Mouse (Mus musculus) forebrain, embryonic 12.5 days (tissue): Measurements from ENCODE around the gene Il10rb. TPM values are rescaled to one million over a fixed set of nuclear protein-coding genes. Genes with fewer than 3 reads are reported as not detected.

Experiments
- ATAC-seq: fragments of 200-750 bp; cut with Nextera tagmentation; 2 replicates; pipeline ENCODE4 v1.8.0; 2017; ENCODE audit warnings: moderate TSS enrichment; ENCODE audit not compliant: low FRiP score
- H3K27ac ChIP-seq: fragments of 300-500 bp; sonication (generic); 2 replicates; pipeline ENCODE4 v1.5.1; 2016; ENCODE audit warnings: mild to moderate bottlenecking
- H3K27me3 ChIP-seq: fragments of 300-500 bp; sonication (generic); 2 replicates; pipeline ENCODE4 v1.6.1; 2016; ENCODE audit warnings: mild to moderate bottlenecking
- H3K36me3 ChIP-seq: fragments of 300-500 bp; sonication (generic); replicated peaks from 2 replicates; pipeline ENCODE4 v1.6.1; 2016; ENCODE audit warnings: mild to moderate bottlenecking
- H3K4me1 ChIP-seq: fragments of 300-500 bp; sonication (generic); 2 replicates; pipeline ENCODE4 v1.6.1; 2016
- H3K4me2 ChIP-seq: fragments of 300-500 bp; sonication (generic); 2 replicates; pipeline ENCODE4 v1.6.1; 2016; ENCODE audit warnings: mild to moderate bottlenecking, moderate library complexity
- H3K4me3 ChIP-seq: fragments of 300-500 bp; sonication (generic); replicated peaks from 2 replicates; pipeline ENCODE4 v1.5.1; 2016; ENCODE audit warnings: mild to moderate bottlenecking
- H3K9ac ChIP-seq: fragments of 300-500 bp; sonication (generic); 2 replicates; pipeline ENCODE4 v1.6.1; 2016; ENCODE audit warnings: mild to moderate bottlenecking
- H3K9me3 ChIP-seq: fragments of 300-500 bp; sonication (generic); 2 replicates; pipeline ENCODE4 v1.6.1; 2016
- WGBS: fragments of 180-500 bp; shearing (Covaris S2); methylation state at CpG from one replicate; pipeline ENCODE4 v1.1.7; 2016; 5-methylcytosine and 5-hydroxymethylcytosine counted together
- polyA plus RNA-seq: library from polyadenylated mRNA; unstranded; fragments of >200 nt; fragmentation: Nextera tagmentation; extraction: Ambion mirVana; gene quantifications from 2 replicates; pipeline ENCODE4 v1.2.1, GENCODE M21; 2016

Il10rb gene
- polyA plus RNA-seq, 1 experiment from 2014 or later, result 6.3 TPM

DNA sequence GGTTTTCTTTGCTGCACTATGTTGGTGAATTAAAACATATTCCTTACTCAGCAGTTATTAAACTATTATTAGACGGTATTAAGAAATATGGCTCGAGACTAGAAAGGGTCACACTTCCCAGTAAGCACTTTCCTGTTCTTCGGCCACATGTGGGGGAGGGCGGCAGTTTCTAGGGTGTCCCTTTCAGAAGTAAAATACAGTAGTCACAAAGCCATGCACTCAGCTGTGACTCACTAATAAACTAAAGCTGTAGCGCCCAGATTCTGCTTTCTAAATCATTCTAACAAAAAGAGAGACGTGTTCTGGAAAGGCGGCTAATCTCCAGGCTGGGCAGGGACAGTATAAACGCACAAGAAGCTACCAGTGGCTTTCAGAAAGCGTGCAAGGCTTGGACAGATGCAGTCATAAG, 55.8 kb downstream of the Il10rb start:
- ATAC-seq, result no peak
- 66% methylated on average over 9 of the region's 9 CpGs for WGBS
- H3K4me2 ChIP-seq, result no peak overlapping the region

DNA sequence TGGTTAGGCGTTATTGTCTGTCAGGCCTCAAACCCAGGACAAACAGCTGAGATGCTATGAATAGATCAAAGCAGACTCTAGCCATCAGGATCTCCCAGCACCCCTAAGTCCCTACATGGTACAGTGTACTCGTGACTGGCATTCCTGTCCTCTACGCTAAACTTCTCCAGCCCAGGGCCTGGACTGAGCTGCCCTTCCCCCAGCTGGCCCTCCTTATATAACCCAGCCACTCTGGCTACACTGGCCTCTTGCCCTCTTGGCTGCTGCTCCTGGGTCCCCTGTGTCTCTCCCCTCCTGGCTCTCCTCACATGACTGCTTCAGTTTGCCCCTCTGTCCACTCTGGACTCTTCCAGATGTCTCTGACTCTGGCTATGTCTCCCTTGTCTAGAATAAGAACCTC, 56.7 kb downstream of the Il10rb start:
- 73% methylated on average over 3 of the region's 3 CpGs for WGBS
- ATAC-seq, result no peak
- H3K9me3 ChIP-seq, result no peaks in the 10 kb centered on the region
- no peak overlapping the region for H3K4me3 ChIP-seq
- peaks cover 28% of the 10 kb centered on the region for H3K4me1 ChIP-seq
- H3K9ac ChIP-seq, result no peak overlapping the region
- H3K27me3 ChIP-seq, result no peaks in the 10 kb centered on the region; the same call in 1 of the 2 replicates
- no peaks in the 10 kb centered on the region for H3K36me3 ChIP-seq
- no peak overlapping the region for H3K27ac ChIP-seq
- no peak overlapping the region for H3K4me2 ChIP-seq

More for the DNA sequence above, 55.8 kb downstream of the Il10rb start:
- Histone ChIP-seq H3K27ac (no peak overlapping the region), H3K27me3 (no peaks in the 10 kb centered on the region; the same call in 1 of the 2 replicates), H3K36me3 (no peaks in the 10 kb centered on the region), H3K4me3 (no peak overlapping the region), H3K9me3 (no peaks in the 10 kb centered on the region), H3K4me1 (peaks cover 26% of the 10 kb centered on the region), H3K9ac (no peak overlapping the region)

DNA sequence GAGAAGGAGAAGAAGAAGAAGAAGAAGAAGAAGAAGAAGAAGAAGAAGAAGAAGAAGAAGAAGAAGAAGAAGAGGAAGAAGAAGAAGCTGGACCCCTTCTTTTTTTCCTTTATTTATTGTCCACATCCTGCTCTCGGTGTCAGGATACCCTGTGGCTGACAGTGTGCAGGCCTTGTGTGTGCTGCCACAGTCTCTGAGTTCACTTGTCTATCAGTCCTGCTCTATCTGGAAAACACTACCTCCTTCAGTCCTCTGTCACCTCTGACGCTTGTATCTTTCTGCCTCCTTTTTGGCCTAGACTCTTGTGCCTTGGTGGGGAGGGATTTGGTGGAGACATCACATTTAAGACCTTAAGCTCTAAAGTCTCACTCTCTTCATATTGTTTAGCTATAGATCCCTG, 57.4 kb downstream of the Il10rb start:
- no peak overlapping the region for H3K4me3 ChIP-seq
- peaks cover 28% of the 10 kb centered on the region for H3K4me1 ChIP-seq
- H3K36me3 ChIP-seq, result no peaks in the 10 kb centered on the region
- no peak overlapping the region for H3K4me2 ChIP-seq
- no peak overlapping the region for H3K27ac ChIP-seq
- no peak for ATAC-seq
- H3K9ac ChIP-seq, result no peak overlapping the region
- no peaks in the 10 kb centered on the region; the same call in 1 of the 2 replicates for H3K27me3 ChIP-seq
- 97% methylated on average over 2 of the region's 2 CpGs for WGBS
- H3K9me3 ChIP-seq, result no peaks in the 10 kb centered on the region

DNA sequence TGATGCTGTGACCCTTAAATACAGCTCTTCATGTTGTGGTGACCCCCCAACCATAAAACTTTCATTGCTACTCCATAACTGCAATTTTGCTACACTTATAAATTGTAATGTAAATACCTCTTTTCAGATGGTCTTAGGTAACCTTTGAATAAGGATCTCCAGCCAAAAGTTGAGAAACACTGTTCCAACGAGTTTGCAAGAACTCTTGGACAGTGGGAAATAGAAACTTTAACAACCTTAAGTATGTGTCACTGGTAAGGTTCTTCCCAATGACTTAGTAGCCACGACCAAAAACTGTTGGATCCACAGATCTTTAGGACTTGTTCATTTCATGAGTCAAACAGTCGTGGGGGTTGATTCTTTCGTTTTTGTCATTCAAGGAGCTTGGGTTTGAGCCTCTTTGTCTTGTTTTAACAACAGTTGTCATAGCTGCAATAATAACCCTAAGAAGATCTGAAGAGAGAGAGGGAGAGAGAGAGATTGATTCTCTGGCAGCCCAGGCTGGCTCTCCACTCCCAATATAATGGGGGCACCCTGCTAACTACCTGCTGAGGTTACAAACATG, 58.0 kb downstream of the Il10rb start:
- WGBS, result 88% methylated on average over 4 of the region's 4 CpGs
- no peak overlapping the region for H3K27ac ChIP-seq
- 0 out of 2 replicates have a peak overlapping the region, but pooled peaks have one; percentile 54 for H3K9ac ChIP-seq
- ATAC-seq, result no peak
- H3K4me3 ChIP-seq, result peak overlapping the region; percentile 54
- no peaks in the 10 kb centered on the region; the same call in 1 of the 2 replicates for H3K27me3 ChIP-seq
- peak overlapping the region; percentile 78 for H3K4me2 ChIP-seq
- no peaks in the 10 kb centered on the region for H3K36me3 ChIP-seq
- no peaks in the 10 kb centered on the region for H3K9me3 ChIP-seq
- H3K4me1 ChIP-seq, result peaks cover 27% of the 10 kb centered on the region

DNA sequence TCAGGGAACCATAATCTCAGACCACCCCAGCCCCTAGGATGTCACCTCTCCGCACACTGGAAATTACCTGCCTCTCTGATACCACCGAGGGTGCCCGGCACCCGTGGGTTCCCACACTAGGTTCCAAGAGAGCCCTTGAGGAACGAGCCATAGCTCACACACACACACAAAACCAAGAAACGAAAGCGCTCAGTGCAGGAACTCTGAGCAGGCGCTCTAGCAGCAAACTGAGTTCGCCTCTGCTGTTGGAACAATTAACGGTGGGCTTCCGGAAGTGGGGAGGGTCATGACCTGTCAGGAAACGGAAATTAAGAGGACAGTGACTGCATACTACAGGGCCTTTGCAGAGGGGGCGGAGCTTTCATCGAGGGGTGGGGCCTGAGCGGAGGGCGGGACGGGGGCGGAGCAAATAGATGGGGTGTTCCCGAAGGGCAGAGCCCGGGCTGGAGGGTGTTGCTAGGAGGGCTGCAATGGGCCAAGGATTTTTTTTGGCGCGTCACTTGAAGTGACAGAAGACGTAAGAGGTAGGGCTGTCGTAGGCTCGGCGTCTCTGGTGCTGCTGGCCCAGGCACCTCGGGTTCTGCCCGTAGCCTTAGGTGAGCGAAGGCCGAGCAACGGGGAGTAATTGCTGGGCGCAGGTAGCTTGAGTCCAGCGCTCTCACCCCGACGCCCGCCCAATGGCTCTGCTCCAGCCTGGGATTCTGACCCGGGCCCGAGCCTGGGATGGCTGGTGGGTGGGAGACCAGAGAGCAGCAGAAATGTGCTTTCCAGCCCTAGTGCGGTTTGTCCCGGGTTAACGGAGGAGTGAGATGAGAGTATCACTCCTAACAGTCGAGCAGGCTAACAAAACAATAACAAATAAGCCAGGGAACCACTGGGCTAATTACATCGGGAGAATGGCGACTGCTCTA, 58.9 kb downstream of the Il10rb start:
- H3K4me3 ChIP-seq, result peak overlapping the region; percentile 54
- H3K27ac ChIP-seq, result peak overlapping the region; percentile 65
- WGBS, result 2% methylated on average over 43 of the region's 44 CpGs
- H3K9me3 ChIP-seq, result no peaks in the 10 kb centered on the region
- ATAC-seq, result peak; percentile 96
- H3K4me1 ChIP-seq, result peaks cover 22% of the 10 kb centered on the region
- no peaks in the 10 kb centered on the region; the same call in 1 of the 2 replicates for H3K27me3 ChIP-seq
- H3K9ac ChIP-seq, result peak overlapping the region; percentile 61
- H3K36me3 ChIP-seq, result no peaks in the 10 kb centered on the region; the same call in 1 of the 2 replicates
- peak overlapping the region; percentile 78 for H3K4me2 ChIP-seq

DNA sequence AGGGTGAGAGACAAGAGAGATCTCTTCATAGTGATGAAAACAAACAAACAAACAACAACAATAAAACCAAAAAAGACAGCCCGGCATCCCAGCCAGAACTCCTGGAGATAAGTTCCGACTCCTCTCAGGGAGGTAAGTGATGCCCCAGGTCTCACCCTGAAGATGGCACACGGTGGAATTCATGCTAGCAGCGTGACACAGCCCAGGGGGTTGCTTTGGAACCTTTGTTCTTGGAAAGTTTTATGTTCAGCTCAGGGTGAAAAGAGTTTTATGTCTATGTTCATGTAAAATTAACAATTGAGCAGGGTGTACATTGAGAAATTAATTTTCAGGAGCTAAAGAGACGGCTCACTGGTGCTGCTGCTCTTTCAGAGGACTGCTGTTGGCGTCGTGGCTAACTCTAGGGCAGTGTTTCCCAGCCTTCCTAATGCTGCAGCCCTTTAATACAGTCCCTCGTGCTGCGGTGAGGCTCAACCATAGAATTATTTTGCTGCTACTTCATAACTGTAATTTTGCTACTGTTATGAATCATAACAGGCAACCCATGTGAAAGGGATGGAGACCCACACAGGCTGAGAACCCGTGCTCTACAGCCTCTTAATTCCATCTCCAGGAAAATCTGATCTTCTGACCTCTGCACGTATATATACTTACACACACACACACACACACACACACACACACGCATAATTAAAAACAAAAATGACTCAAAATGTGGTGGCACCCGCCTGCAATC, 59.7 kb downstream of the Il10rb start:
- H3K4me1 ChIP-seq, result peaks cover 22% of the 10 kb centered on the region
- H3K9me3 ChIP-seq, result no peaks in the 10 kb centered on the region
- 51% methylated on average over 13 of the region's 13 CpGs for WGBS
- H3K4me3 ChIP-seq, result peak overlapping the region; percentile 54
- H3K27ac ChIP-seq, result no peak overlapping the region
- H3K36me3 ChIP-seq, result no peaks in the 10 kb centered on the region; the same call in 1 of the 2 replicates
- peak overlapping the region; percentile 61; the same call in 1 of the 2 replicates for H3K9ac ChIP-seq
- H3K4me2 ChIP-seq, result peak overlapping the region; percentile 78
- no peaks in the 10 kb centered on the region; the same call in 1 of the 2 replicates for H3K27me3 ChIP-seq
- ATAC-seq, result 0 out of 2 replicates have a peak, but pooled peaks have one; percentile 14

DNA sequence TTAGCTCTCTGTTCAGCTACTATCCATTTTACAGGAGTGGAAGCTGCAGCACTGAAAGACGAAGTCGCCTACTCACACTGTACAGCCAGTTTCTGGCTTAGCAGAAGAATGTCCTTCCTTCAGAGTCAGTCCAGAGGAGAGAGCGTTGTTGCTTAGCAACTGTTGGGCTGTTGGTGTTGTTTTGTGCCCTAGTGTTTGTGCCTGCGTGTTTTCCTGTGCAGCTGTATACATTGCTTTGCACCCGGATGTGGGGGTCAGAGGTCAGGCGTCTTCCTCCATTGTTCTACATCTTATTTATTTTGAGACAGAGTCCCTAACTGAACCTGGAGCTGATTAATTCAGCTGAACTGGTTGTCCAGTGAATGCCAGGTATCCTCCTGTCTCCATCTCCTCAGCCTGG, 60.6 kb downstream of the Il10rb start:
- Histone ChIP-seq H3K9ac (no peak overlapping the region), H3K4me2 (no peak overlapping the region), H3K9me3 (no peaks in the 10 kb centered on the region), H3K4me1 (peaks cover 22% of the 10 kb centered on the region), H3K27me3 (no peaks in the 10 kb centered on the region; the same call in 1 of the 2 replicates), H3K27ac (peak overlapping the region; percentile 13; the same call in 1 of the 2 replicates), H3K4me3 (no peak overlapping the region), H3K36me3 (no peaks in the 10 kb centered on the region; the same call in 1 of the 2 replicates)
- 51% methylated on average over 6 of the region's 6 CpGs for WGBS
- no peak for ATAC-seq

DNA sequence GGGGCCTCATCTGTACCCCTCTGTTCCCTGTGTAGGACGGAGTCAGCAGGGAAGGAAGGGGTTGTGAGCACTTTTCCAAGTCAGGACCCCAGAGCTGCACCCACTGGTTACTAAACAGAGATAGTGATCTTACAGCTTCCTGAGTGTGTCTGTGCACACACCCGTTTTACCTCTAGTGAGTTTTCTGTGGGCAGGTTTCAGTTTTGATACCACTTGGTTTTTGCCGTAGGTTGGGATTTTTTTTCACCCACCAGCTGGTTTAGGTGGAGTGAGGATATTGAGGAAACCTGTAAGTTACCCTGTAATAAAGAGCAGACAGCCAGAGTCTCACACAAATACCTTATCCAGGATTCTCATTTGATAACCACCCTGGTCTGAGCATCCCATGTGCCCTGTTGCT, 64.5 kb downstream of the Il10rb start:
- H3K27ac ChIP-seq, result no peak overlapping the region
- H3K4me3 ChIP-seq, result no peak overlapping the region
- 81% methylated on average over 3 of the region's 3 CpGs for WGBS
- H3K4me1 ChIP-seq, result peaks cover 15% of the 10 kb centered on the region
- H3K9me3 ChIP-seq, result no peaks in the 10 kb centered on the region
- no peak for ATAC-seq
- no peak overlapping the region for H3K4me2 ChIP-seq
- no peak overlapping the region for H3K9ac ChIP-seq
- H3K36me3 ChIP-seq, result no peaks in the 10 kb centered on the region; the same call in 1 of the 2 replicates
- H3K27me3 ChIP-seq, result no peaks in the 10 kb centered on the region

DNA sequence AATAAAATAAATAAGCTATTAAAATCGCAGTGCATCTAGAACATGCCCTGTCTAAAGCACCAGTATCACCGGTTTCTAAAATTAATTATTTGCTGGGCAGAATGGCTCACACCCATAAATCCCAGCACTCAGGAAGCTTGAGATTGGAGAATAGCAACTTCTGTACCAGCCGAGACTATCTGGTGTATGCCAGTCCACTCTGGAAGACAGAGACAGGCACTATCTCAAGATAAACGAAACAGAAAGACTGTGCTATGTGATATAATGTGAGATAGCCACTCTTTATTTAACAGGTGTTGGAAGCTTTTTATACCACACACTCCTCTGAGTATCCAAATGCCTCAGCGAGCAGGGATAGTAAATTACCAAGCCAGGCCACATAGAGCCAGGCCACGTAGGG, 65.5 kb downstream of the Il10rb start:
- Histone ChIP-seq H3K36me3 (no peaks in the 10 kb centered on the region; the same call in 1 of the 2 replicates), H3K9ac (no peak overlapping the region), H3K4me1 (peaks cover 5% of the 10 kb centered on the region), H3K4me3 (no peak overlapping the region), H3K4me2 (no peak overlapping the region), H3K27me3 (no peaks in the 10 kb centered on the region), H3K27ac (no peak overlapping the region), H3K9me3 (no peaks in the 10 kb centered on the region)
- no peak for ATAC-seq
- 84% methylated on average over 6 of the region's 6 CpGs for WGBS

Other genes starting within 250 kb of the Il10rb start
- 20.8 and 28.1 TPM in 2 replicates for gene Olig2, start 180.7 kb upstream of the Il10rb start, polyA plus RNA-seq
- 9.9 and 11.8 TPM in 2 replicates for gene Olig1, start 136.4 kb upstream of the Il10rb start, polyA plus RNA-seq
- 29.2 and 29.9 TPM in 2 replicates for gene Ifnar2, start 33.4 kb upstream of the Il10rb start, polyA plus RNA-seq
- gene Gm21970, start 14.4 kb upstream of the Il10rb start, polyA plus RNA-seq, result not detected in 2 replicates
- 54.7 and 57.7 TPM in 2 replicates for gene Ifnar1, start 79.1 kb downstream of the Il10rb start, polyA plus RNA-seq
- 27.9 and 31.9 TPM in 2 replicates for gene Ifngr2, start 140.9 kb downstream of the Il10rb start, polyA plus RNA-seq
- 38.7 and 41.2 TPM in 2 replicates for gene Tmem50b, start 191.6 kb downstream of the Il10rb start, polyA plus RNA-seq
- gene Dnajc28, start 212.9 kb downstream of the Il10rb start, polyA plus RNA-seq, result 5.3 and 5.4 TPM in 2 replicates
- gene Gart, start 240.8 kb downstream of the Il10rb start, polyA plus RNA-seq, result 118 and 124 TPM in 2 replicates
- 165 and 167 TPM in 2 replicates for gene Son, start 241.3 kb downstream of the Il10rb start, polyA plus RNA-seq